Mouse (Mus musculus): ENCODE measurements around the gene Gm17490. TPM values are rescaled to one million over a fixed set of nuclear protein-coding genes. Genes with fewer than 3 reads are reported as not detected.
"Not testable (repeated sequence)": the region's sequence is repeated elsewhere in the genome, so short reads cannot be mapped to it uniquely, and the experiment has no call there.

The Gm17490 gene
- polyA plus RNA-seq, 1 experiment = not detected

DNA sequence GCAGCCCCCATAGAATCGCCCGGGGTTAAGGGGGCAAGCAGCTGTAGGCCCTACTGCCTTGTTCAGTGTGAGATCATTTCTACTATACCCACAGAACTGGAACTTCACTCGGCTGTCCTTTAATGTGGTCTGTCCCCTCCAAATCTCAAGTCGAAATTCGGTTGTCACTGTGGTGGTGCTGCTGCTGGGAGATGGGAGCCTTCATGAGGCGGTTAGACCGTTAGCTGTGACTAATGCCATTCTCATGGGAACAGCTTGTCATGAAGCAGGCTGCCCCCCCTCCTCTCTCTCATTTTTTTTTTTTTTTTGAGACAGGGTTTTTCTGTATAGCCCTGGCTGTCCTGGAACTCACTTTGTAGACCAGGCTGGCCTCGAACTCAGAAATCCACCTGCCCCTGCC, 2.9 kb downstream of the Gm17490 start:
- H3K79me2 ChIP-seq (ENCODE audit: control insufficient read depth, insufficient read depth) = no peaks in the 10 kb centered on the region
- H3K4me3 ChIP-seq = no peak overlapping the region
- no peak for TF ChIP-seq TCF3 (IDR thresholded peaks at IDR 0.05; ENCODE audit: insufficient read length, low read depth)
- no peak for TF ChIP-seq POLR2A (IDR thresholded peaks at IDR 0.05; ENCODE audit: insufficient read length, low read depth)
- TF ChIP-seq USF1 (IDR thresholded peaks at IDR 0.05; ENCODE audit: low read depth) = no peak
- TF ChIP-seq E2F4 (IDR thresholded peaks at IDR 0.05; ENCODE audit: insufficient read depth) = no peak
- no peak for TF ChIP-seq POLR2AphosphoS2 (IDR thresholded peaks at IDR 0.05; ENCODE audit: insufficient read length, low read depth)
- no peak overlapping the region for H3ac ChIP-seq (ENCODE audit: control insufficient read depth, insufficient read length)
- no peaks in the 10 kb centered on the region for H3K27me3 ChIP-seq (ENCODE audit: control insufficient read depth, insufficient read depth, insufficient read length)
- H3K4me2 ChIP-seq (ENCODE audit: low read depth) = no peak overlapping the region
- no peaks in the 10 kb centered on the region for H3K36me3 ChIP-seq (ENCODE audit: control insufficient read depth, insufficient read depth)

DNA sequence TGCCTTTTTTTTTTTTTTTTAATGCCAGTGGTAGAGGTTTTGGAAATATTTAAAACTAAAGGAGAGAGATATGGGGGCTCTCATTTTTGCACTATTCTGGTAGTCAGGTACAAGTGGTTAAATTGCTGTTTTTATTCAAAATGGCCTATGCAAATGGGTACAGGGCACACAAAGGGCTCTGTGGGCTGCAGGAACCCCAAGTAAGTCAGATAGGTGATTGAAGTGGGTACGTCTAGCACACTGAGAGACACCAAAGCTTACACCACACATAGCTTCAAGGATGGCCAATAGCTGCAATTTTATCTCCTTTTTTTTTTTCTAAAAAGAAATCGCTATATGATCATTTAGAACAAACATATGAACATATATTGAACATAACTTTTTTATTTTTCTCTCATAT, 6.5 kb downstream of the Gm17490 start:
- no peak overlapping the region for H3K4me3 ChIP-seq
- no peaks in the 10 kb centered on the region for H3K27me3 ChIP-seq (ENCODE audit: control insufficient read depth, insufficient read depth, insufficient read length)
- no peak overlapping the region for H3ac ChIP-seq (ENCODE audit: control insufficient read depth, insufficient read length)
- H3K79me2 ChIP-seq (ENCODE audit: control insufficient read depth, insufficient read depth) = no peaks in the 10 kb centered on the region
- no peak overlapping the region for H3K4me2 ChIP-seq (ENCODE audit: low read depth)
- no peaks in the 10 kb centered on the region for H3K36me3 ChIP-seq (ENCODE audit: control insufficient read depth, insufficient read depth)
- TF ChIP-seq MYOG (IDR thresholded peaks at IDR 0.05; ENCODE audit: control insufficient read depth in 1 of 3, insufficient read depth in 1 of 3, insufficient read length in 2 of 3, low read depth in 2 of 3) = no peak
- no peak for TF ChIP-seq MAX (IDR thresholded peaks at IDR 0.05; ENCODE audit: low read depth)
- no peak for TF ChIP-seq TCF3 (IDR thresholded peaks at IDR 0.05; ENCODE audit: insufficient read length, low read depth)
- TF ChIP-seq SRF (IDR thresholded peaks at IDR 0.05; ENCODE audit: control insufficient read depth, insufficient read length, low read depth) = no peak
- TF ChIP-seq REST (IDR thresholded peaks at IDR 0.05; ENCODE audit: insufficient read depth, insufficient read length) = no peak
- TF ChIP-seq TCF12 (IDR thresholded peaks at IDR 0.05; ENCODE audit: insufficient read depth, poor library complexity, severe bottlenecking) = no peak
- TF ChIP-seq POLR2AphosphoS2 (IDR thresholded peaks at IDR 0.05; ENCODE audit: insufficient read length, low read depth) = no peak
- no peak for TF ChIP-seq E2F4 (IDR thresholded peaks at IDR 0.05; ENCODE audit: insufficient read depth)
- no peak for TF ChIP-seq CEBPB (IDR thresholded peaks at IDR 0.05; ENCODE audit: insufficient read depth, poor library complexity, severe bottlenecking)
- no peak for TF ChIP-seq POLR2A (IDR thresholded peaks at IDR 0.05; ENCODE audit: insufficient read length, low read depth)
- no peak for TF ChIP-seq MYOD1 (IDR thresholded peaks at IDR 0.05; ENCODE audit: control insufficient read depth in 1 of 3, insufficient read length in 2 of 3, low read depth in 2 of 3)
- no peak for TF ChIP-seq USF1 (IDR thresholded peaks at IDR 0.05; ENCODE audit: low read depth)

DNA sequence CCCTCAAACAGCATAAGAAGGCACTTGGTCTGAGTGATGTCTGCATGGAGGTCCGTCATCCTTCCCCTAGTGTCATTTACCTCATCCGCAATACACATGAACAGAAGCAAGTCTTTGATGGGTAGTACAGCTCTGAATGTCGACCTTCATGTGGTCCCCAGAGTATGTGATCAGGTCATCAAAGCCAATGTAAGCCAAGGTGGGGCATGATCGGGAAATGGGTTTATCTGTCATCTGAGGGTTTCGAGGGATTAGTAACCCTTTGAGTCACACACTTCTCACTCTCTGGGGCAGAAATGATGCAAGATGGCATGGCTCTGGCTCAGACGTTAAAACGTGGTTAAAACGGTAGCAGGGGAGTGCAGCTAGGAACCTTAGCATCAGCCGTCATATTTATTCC, 9.2 kb downstream of the Gm17490 start:
- Histone ChIP-seq H3K79me2 (ENCODE audit: control insufficient read depth, insufficient read depth) (no peaks in the 10 kb centered on the region), H3K27me3 (ENCODE audit: control insufficient read depth, insufficient read depth, insufficient read length) (no peaks in the 10 kb centered on the region), H3K36me3 (ENCODE audit: control insufficient read depth, insufficient read depth) (no peaks in the 10 kb centered on the region), H3K4me3 (no peak overlapping the region), H3ac (ENCODE audit: control insufficient read depth, insufficient read length) (no peak overlapping the region), H3K4me2 (ENCODE audit: low read depth) (no peak overlapping the region)
- TF ChIP-seq TCF12 (IDR thresholded peaks at IDR 0.05; ENCODE audit: insufficient read depth, poor library complexity, severe bottlenecking) (no peak), CEBPB (IDR thresholded peaks at IDR 0.05; ENCODE audit: insufficient read depth, poor library complexity, severe bottlenecking) (no peak), USF1 (IDR thresholded peaks at IDR 0.05; ENCODE audit: low read depth) (no peak), SRF (IDR thresholded peaks at IDR 0.05; ENCODE audit: control insufficient read depth, insufficient read length, low read depth) (no peak), E2F4 (IDR thresholded peaks at IDR 0.05; ENCODE audit: insufficient read depth) (no peak), POLR2AphosphoS2 (IDR thresholded peaks at IDR 0.05; ENCODE audit: insufficient read length, low read depth) (no peak), MYOD1 (IDR thresholded peaks at IDR 0.05; ENCODE audit: control insufficient read depth in 1 of 3, insufficient read length in 2 of 3, low read depth in 2 of 3) (no peak), MYOG (IDR thresholded peaks at IDR 0.05; ENCODE audit: control insufficient read depth in 1 of 3, insufficient read depth in 1 of 3, insufficient read length in 2 of 3, low read depth in 2 of 3) (no peak), REST (IDR thresholded peaks at IDR 0.05; ENCODE audit: insufficient read depth, insufficient read length) (no peak), POLR2A (IDR thresholded peaks at IDR 0.05; ENCODE audit: insufficient read length, low read depth) (no peak), TCF3 (IDR thresholded peaks at IDR 0.05; ENCODE audit: insufficient read length, low read depth) (no peak), MAX (IDR thresholded peaks at IDR 0.05; ENCODE audit: low read depth) (no peak)

DNA sequence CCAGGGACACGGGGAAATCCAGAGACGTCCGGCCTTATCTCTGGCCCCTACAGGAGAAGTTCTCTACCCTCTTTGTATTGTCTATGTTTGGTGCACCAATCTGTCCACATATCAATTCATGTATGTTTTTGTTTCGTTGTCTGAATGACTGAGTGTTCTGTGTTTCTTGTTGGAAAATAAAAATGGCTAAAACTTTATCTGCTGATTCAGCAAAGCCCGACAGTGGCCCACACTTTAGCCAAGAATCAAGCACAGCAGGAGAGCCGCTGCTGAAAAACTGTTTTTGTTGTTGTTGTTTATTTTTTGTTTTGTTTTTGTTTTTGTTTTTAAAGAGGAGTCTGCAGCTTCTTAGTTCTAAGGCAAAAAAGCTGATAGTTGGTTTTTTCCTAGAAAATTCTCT, 13.1 kb downstream of the Gm17490 start:
- H3K36me3 ChIP-seq (ENCODE audit: control insufficient read depth, insufficient read depth); H3K27me3 ChIP-seq (ENCODE audit: control insufficient read depth, insufficient read depth, insufficient read length); H3K79me2 ChIP-seq (ENCODE audit: control insufficient read depth, insufficient read depth); H3K4me3 ChIP-seq; H3ac ChIP-seq (ENCODE audit: control insufficient read depth, insufficient read length); H3K4me2 ChIP-seq (ENCODE audit: low read depth): not testable (repeated sequence)

DNA sequence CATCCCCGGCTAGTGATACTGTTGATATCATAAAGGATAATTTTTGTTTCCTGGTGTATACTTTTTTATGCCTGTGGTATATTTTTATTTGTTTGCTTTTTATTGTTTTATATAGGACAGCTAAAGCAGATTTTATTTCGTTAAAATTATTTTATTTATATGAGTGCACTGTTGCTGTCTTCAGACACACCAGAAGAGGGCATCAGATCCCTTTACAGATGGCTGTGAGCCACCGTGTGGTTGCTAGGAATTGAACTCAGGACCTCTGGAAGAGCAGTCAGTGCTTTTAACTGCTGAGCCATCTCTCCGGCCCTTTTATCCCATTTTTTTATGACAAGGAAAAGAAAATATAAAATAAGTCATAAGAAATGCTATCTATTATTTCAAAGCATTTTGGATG, 19.3 kb downstream of the Gm17490 start:
- H3K27me3 ChIP-seq (ENCODE audit: control insufficient read depth, insufficient read depth, insufficient read length); H3ac ChIP-seq (ENCODE audit: control insufficient read depth, insufficient read length); H3K4me3 ChIP-seq; H3K36me3 ChIP-seq (ENCODE audit: control insufficient read depth, insufficient read depth); H3K4me2 ChIP-seq (ENCODE audit: low read depth): not testable (repeated sequence)
- H3K79me2 ChIP-seq (ENCODE audit: control insufficient read depth, insufficient read depth) = peaks cover 10% of the 10 kb centered on the region

DNA sequence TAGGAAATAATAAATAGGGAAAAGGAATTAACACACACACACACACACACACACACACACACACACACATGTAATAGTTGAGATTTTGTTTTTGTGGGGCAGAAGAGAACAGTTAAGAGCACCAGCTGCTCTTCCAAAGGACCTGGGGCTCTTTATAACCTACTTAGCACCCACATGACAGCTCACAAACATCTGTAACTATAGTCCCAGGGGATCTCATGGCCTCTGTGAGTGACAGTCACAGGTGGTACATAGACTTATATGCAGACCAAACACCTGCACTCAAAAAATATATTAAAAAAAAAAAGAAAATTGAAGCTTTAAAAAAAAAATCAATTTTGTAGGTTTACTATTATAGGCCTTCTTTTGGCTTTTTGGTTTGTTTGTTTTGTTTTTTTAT, 21.2 kb downstream of the Gm17490 start:
- Histone ChIP-seq H3K27me3 (ENCODE audit: control insufficient read depth, insufficient read depth, insufficient read length) (peaks cover 4% of the 10 kb centered on the region), H3K79me2 (ENCODE audit: control insufficient read depth, insufficient read depth) (peaks cover 28% of the 10 kb centered on the region), H3K36me3 (ENCODE audit: control insufficient read depth, insufficient read depth) (peaks cover 11% of the 10 kb centered on the region), H3K4me3 (no peak overlapping the region), H3K4me2 (ENCODE audit: low read depth) (no peak overlapping the region), H3ac (ENCODE audit: control insufficient read depth, insufficient read length) (no peak overlapping the region)
- TF ChIP-seq CEBPB (IDR thresholded peaks at IDR 0.05; ENCODE audit: insufficient read depth, poor library complexity, severe bottlenecking) (no peak), USF1 (IDR thresholded peaks at IDR 0.05; ENCODE audit: low read depth) (no peak), POLR2AphosphoS2 (IDR thresholded peaks at IDR 0.05; ENCODE audit: insufficient read length, low read depth) (no peak), E2F4 (IDR thresholded peaks at IDR 0.05; ENCODE audit: insufficient read depth) (no peak), MYOD1 (IDR thresholded peaks at IDR 0.05; ENCODE audit: control insufficient read depth in 1 of 3, insufficient read length in 2 of 3, low read depth in 2 of 3) (no peak), TCF3 (IDR thresholded peaks at IDR 0.05; ENCODE audit: insufficient read length, low read depth) (no peak), SRF (IDR thresholded peaks at IDR 0.05; ENCODE audit: control insufficient read depth, insufficient read length, low read depth) (no peak), POLR2A (IDR thresholded peaks at IDR 0.05; ENCODE audit: insufficient read length, low read depth) (no peak), MAX (IDR thresholded peaks at IDR 0.05; ENCODE audit: low read depth) (no peak), TCF12 (IDR thresholded peaks at IDR 0.05; ENCODE audit: insufficient read depth, poor library complexity, severe bottlenecking) (no peak), REST (IDR thresholded peaks at IDR 0.05; ENCODE audit: insufficient read depth, insufficient read length) (no peak), MYOG (IDR thresholded peaks at IDR 0.05; ENCODE audit: control insufficient read depth in 1 of 3, insufficient read depth in 1 of 3, insufficient read length in 2 of 3, low read depth in 2 of 3) (no peak)
